Mouse (Mus musculus) cerebellum, adult 2 months (tissue): ENCODE data around the gene Vps13d. TPM values are rescaled to one million over a fixed set of nuclear protein-coding genes. Genes with fewer than 3 reads are reported as not detected.

Experiments used
- DNase-seq, 2 experiments: peaks; one replicate each; pipeline ENCODE4 v3.0.0; 2021
- H3K27ac ChIP-seq: fragments of 200-500 bp; 2 replicates; pipeline ENCODE4 v1.5.1; 2012; ENCODE audit warnings: low read length, control low read depth, inconsistent platforms; ENCODE audit not compliant: insufficient read depth
- H3K27me3 ChIP-seq: fragments of 200-500 bp; 2 replicates; pipeline ENCODE4 v1.6.1; 2012; ENCODE audit warnings: inconsistent platforms, mild to moderate bottlenecking, low read length, moderate library complexity; ENCODE audit not compliant: control insufficient read depth, insufficient read depth
- H3K4me1 ChIP-seq: fragments of 200-500 bp; 2 replicates; pipeline ENCODE4 v1.6.1; 2011; ENCODE audit warnings: low read length; ENCODE audit not compliant: control insufficient read depth, insufficient read depth
- H3K4me3 ChIP-seq: fragments of 200-500 bp; replicated peaks from 2 replicates; pipeline ENCODE3; 2011; ENCODE audit warnings: mild to moderate bottlenecking, low read depth, low read length, control low read depth; ENCODE audit not compliant: insufficient read depth
- CTCF ChIP-seq: fragments of 200-500 bp; IDR thresholded peaks from 2 replicates; pipeline ENCODE4 v1.5.1; 2011; ENCODE audit warnings: low read depth, mild to moderate bottlenecking, control low read depth, low read length, moderate library complexity, borderline replicate concordance; ENCODE audit not compliant: insufficient read depth
- POLR2A ChIP-seq: fragments of 200-500 bp; IDR thresholded peaks from 2 replicates; pipeline ENCODE4 v1.6.1; 2011; ENCODE audit warnings: low read length, control low read depth, borderline replicate concordance; ENCODE audit not compliant: insufficient read depth
- WGBS: fragments of 180-500 bp; shearing (Covaris S2); methylation state at CpG from one replicate; pipeline ENCODE4 v1.1.7; 2018; 5-methylcytosine and 5-hydroxymethylcytosine counted together
- polyA plus RNA-seq: library from polyadenylated mRNA; depleted of rRNA; stranded (reverse); fragments of >200 nt; gene quantifications from 2 replicates; pipeline ENCODE4 v1.2.3, GENCODE M21; 2012

Vps13d gene
- polyA plus RNA-seq, 1 experiment, result 51.9 TPM

DNA sequence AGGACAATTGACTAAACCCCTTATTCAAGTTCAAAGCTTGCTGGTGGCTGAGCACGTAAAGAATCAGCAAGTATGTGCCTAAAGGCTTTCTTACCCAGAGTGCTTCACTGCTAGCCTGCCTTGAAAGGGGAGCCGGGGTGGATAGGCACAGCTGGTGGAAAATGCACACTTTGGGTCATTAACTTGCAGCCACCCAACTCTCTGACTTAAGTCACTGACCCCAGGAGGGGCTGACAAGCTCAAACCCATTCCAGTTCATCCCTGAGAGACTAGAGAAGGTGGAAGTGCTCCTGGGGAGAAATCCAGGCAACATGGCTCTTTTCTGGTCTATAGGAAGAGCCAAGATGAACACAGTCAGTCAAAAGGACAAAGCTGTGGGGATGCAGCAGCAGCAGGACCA is 219.3 kb downstream of the Vps13d start:
- TF ChIP-seq CTCF, result no peak
- no peak for TF ChIP-seq POLR2A
- no peak overlapping the region for H3K27ac ChIP-seq
- WGBS, result 85% methylated on average over 2 of the region's 2 CpGs
- no peaks in the 10 kb centered on the region for H3K27me3 ChIP-seq
- H3K4me1 ChIP-seq, result peaks cover 22% of the 10 kb centered on the region
- no peak overlapping the region for H3K4me3 ChIP-seq
- DNase-seq, result no peak

DNA sequence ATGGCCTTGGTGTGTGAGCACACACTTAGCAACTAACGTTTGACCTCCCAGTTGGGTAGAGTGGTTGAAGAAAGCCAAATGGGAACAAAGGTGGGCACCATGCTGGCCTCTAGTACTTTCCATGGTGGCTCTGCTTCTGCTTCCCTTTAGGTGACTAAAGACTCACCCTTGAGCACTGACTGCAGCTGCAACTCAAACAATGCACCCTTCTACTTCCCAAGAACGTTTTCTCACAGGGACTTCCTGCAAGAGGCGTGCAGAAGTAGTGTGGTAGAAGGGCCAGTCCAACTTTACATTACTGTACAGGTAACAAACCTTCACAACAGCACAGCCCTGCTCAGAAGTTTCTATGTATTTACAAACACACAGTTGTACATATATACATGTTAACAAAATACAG is 220.3 kb downstream of the Vps13d start:
- no peak for DNase-seq
- no peaks in the 10 kb centered on the region for H3K27me3 ChIP-seq
- H3K4me1 ChIP-seq, result peaks cover 22% of the 10 kb centered on the region
- H3K4me3 ChIP-seq, result no peak overlapping the region
- 81% methylated on average over 3 of the region's 3 CpGs for WGBS
- TF ChIP-seq CTCF, result no peak
- TF ChIP-seq POLR2A, result no peak
- H3K27ac ChIP-seq, result no peak overlapping the region

DNA sequence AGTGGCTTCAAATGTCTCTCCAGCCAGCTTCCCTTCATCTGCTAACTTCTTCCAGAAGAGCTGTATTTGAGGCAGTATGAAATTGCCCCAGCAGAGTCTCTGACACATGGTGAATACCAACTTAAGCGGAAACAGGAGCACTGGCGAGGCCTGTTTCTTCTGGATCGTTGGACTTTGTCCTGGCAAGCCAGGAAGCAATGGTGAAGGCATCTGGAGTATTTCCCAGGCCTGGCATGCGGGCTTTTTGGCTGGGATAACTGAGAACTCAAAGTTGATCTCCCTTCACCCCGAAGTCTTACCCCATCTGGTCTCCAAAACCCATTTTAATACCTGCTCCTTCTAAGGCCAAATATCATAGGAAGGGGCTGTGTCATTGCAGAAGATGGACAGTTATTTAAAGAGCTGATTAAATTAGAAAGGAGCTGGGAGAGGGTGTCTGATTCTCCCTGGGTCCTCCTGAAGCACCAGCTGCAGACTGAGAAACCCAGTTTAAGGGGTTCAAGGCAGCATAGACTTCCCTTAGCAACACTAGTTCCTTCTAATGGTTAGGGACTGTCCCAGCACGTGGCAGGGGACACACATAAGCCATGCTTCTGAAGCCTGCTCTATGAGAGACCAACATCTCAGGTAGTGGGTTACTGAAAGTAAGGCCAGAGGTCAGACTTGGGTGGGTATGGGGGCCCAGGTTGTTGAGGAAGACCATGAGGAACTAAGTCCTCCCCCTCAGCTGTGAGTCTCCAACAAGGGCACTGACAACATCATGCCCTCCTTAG is 221.7 kb downstream of the Vps13d start:
- TF ChIP-seq CTCF (no peak), POLR2A (no peak)
- peak; percentile 78 to 87 for DNase-seq
- Histone ChIP-seq H3K4me1 (peaks cover 20% of the 10 kb centered on the region), H3K4me3 (no peak overlapping the region), H3K27me3 (no peaks in the 10 kb centered on the region), H3K27ac (peak overlapping the region; percentile 75; the same call in 1 of the 2 replicates)
- 17% methylated on average over 6 of the region's 6 CpGs for WGBS

DNA sequence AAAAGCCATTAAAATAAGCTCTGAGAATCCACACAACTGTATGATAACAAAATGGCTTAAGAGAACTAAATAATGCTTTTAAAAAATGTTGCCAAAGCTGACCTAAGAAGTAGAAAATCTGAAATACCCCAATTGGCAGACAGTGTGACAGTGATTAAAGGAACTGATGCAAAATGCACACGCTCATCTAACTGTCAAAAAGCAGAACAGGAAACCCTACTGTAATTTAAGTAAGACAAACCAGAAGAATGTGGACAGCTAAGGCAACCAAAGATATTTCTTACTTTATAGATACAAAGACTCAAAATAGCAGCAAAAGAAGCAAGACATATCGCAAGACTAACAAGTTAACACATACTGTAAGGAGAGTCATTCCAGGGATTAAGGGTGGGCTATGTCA is 223.8 kb downstream of the Vps13d start:
- DNase-seq, result no peak
- Histone ChIP-seq H3K27ac (no peak overlapping the region), H3K4me3 (no peak overlapping the region), H3K27me3 (no peaks in the 10 kb centered on the region), H3K4me1 (peaks cover 12% of the 10 kb centered on the region)
- WGBS, result over 99% methylated on average over 2 of the region's 2 CpGs
- TF ChIP-seq CTCF (no peak), POLR2A (no peak)

DNA sequence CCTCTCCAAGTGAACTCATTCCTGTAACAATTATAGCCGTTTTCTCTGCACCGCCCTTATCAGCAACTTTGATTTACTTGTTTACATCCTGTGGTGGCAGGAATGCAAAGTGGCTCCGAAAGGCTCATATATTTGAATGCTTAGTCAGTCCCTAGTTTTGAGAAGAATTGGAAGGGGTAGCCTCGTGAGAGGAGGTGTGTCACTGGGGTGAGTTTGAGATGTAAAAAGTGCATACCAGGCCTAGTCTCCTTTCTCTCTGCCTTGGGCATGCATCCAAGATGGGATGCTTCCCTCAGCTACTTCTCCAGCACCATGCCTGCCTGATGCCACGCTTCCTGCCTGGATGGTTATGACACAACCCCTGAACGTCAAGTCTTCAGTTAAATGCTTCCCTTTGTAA is 225.8 kb downstream of the Vps13d start:
- TF ChIP-seq CTCF (no peak), POLR2A (no peak)
- no peak for DNase-seq
- Histone ChIP-seq H3K27ac (no peak overlapping the region), H3K4me3 (no peak overlapping the region), H3K4me1 (peaks cover 14% of the 10 kb centered on the region), H3K27me3 (no peaks in the 10 kb centered on the region)
- 70% methylated on average over 6 of the region's 6 CpGs for WGBS

DNA sequence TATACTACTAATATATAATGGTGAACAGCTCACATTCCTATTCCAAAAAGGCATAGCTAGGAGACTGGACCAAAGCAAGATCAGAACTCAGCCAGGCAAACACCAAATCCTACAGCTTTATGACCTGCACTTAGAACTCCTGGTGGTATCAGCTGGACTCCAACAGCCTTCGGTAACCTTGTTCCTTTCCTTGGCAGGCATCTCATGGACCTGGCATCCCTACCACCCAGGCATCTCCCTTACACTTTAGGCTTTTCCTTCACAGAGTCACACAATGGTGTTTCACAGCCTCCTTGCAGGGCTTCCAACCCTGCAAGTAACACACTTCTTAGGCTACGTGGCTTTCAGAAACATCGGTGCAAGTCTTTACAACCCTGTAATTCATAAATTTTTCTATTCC is 226.4 kb downstream of the Vps13d start:
- 66% methylated on average over 3 of the region's 3 CpGs for WGBS
- Histone ChIP-seq H3K27ac (no peak overlapping the region), H3K4me1 (peaks cover 12% of the 10 kb centered on the region), H3K27me3 (no peaks in the 10 kb centered on the region), H3K4me3 (no peak overlapping the region)
- DNase-seq, result no peak
- no peak for TF ChIP-seq CTCF
- no peak for TF ChIP-seq POLR2A

DNA sequence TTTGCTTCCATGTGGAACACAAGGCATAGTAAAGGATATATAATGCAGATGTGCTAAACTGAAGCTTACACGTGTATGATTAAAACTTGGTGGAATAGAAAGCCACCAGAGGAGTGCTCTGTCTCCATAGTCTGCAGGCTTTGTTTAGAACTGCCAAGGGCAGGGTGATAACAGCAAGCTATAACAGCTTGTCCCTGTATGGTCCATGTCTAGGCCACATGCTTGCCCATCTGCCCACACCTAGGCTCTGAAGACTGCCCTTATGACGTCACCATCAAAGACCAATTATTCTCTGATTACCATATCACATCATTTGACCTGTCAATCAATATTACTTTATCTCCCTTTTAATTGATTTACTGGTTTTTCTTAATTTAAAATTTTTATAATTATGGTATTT is 229.6 kb downstream of the Vps13d start:
- H3K4me1 ChIP-seq, result peaks cover 2% of the 10 kb centered on the region
- no peak overlapping the region for H3K27ac ChIP-seq
- WGBS, result 27% methylated on average over 2 of the region's 2 CpGs
- no peak overlapping the region for H3K4me3 ChIP-seq
- H3K27me3 ChIP-seq, result no peaks in the 10 kb centered on the region
- TF ChIP-seq POLR2A (no peak), CTCF (no peak)
- no peak for DNase-seq

DNA sequence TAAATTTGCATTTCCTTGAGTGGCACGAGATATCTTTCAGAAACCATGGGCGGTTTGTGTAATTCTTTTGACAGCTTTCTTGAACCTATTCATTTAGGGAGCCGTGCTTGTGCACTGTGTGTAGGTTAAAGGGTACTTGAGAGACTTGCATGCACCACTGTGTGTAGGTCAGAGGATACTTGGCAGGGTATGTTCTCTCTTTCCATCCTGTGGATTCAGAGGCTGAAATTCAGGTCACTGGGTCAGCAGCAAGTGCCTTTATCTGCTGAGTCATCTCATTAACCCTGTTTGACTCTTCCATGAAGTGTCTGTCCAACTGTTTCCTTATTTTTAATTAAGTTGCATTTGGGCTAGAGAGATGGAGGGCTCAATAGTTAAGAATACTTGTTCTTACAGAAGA is 233.1 kb downstream of the Vps13d start:
- H3K4me1 ChIP-seq, result peaks cover 2% of the 10 kb centered on the region
- TF ChIP-seq POLR2A (no peak), CTCF (no peak)
- 77% methylated on average over 3 of the region's 3 CpGs for WGBS
- H3K4me3 ChIP-seq, result no peak overlapping the region
- no peaks in the 10 kb centered on the region for H3K27me3 ChIP-seq
- no peak overlapping the region for H3K27ac ChIP-seq
- DNase-seq, result no peak
